Mouse (Mus musculus) gonadal fat pad, adult 2 months (tissue): ENCODE results near the gene Mmd2. TPM values are rescaled to one million over a fixed set of nuclear protein-coding genes. Genes with fewer than 3 reads are reported as not detected.

Source experiments
- DNase-seq: peaks from one replicate; pipeline ENCODE4 v3.0.0-alpha.2; 2012; ENCODE audit warnings: low read depth
- polyA plus RNA-seq: library from polyadenylated mRNA; depleted of rRNA; stranded (reverse); fragments of >200 nt; gene quantifications from 2 replicates; pipeline ENCODE4 v1.2.3, GENCODE M21; 2012

Mmd2 gene
- polyA plus RNA-seq, 1 experiment: 2.1 TPM

- DNase-seq: no peak
These were observed 357 bp upstream of the Mmd2 start for GRCm38 (mm10) chr5:142608989-142609325.

DNA sequence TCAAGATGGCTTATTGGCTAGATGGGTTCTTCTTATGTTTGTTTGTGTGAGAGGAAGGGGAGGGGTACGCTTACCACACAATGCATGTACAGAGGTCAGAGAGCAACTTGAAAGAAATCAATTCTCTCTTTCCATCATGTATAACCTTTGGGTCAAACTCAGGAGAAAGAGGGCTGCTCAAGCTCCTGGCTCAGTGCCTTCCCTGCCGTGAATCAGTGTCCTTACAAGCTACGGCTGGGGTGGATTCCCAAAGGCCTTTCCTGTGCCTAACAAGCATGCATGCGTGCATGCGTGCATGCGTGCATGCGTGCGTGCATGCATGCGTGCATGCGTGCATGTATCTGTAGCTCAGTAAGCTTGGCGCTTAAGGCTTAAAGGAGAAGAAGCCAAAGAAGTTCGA is 3.3 kb downstream of the Mmd2 start:
- DNase-seq: no peak

GRCm38 (mm10) chr5:142604379-142604778 is 4.2 kb downstream of the Mmd2 start:
- no peak for DNase-seq

- DNase-seq: no peak
These were observed 10.8 kb downstream of the Mmd2 start for GRCm38 (mm10) chr5:142597648-142598390.

- DNase-seq: no peak
These were observed 11.9 kb downstream of the Mmd2 start for GRCm38 (mm10) chr5:142596723-142597122.

DNA sequence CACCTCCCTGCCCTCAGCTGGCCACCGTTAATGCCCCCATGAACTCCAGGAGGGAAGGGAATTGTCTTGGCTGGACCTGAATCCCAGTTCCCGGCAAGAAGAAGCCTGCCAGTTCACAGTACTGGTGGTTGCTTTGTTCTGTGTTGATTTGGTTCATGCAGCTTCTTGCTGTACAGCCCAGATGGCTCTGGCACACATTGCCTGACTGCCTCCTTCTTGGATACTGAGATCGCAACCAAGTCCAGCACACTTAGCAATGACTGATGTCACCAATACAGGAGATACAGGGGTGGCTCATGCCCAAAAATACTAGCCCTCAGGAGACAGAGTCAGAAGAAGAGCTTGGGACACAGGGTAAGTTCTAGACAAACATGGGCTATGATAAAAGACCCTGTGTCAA is 12.9 kb downstream of the Mmd2 start:
- DNase-seq: no peak

DNA sequence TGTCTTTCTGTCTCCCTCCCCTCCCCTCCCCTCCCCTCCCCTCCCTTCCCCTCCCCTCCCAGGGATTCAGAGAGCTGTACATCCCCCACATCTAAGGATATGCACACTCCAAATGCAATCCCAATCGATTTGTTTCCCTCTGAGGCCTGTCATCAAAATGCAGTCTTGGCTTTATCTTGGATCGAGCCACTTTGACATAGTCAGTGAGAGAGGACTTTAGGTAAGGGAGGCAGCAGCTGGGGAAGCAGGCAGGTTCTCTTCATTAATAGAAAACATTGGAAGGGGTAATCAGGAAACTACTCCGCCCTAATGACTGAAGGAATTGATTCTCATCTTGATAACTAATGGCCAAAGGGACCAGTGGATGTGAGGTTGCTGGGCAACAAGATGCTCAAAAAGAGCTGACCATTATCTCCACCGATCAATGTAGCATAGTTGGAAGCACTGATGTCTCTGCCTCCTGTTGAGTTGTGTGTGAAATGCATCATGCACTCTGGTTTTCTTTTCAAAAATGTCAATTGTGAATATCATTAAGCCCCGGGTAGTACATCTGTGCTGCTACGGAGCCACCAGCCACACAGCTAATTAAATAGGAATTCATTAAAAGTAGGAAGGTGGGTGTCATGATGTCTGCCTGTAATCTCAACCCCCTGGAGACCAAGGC is 17.5 kb downstream of the Mmd2 start:
- DNase-seq: no peak

GRCm38 (mm10) chr5:142583616-142584126 is 24.9 kb downstream of the Mmd2 start:
- no peak for DNase-seq

GRCm38 (mm10) chr5:142581517-142581916 is 27.1 kb downstream of the Mmd2 start:
- DNase-seq: no peak

DNA sequence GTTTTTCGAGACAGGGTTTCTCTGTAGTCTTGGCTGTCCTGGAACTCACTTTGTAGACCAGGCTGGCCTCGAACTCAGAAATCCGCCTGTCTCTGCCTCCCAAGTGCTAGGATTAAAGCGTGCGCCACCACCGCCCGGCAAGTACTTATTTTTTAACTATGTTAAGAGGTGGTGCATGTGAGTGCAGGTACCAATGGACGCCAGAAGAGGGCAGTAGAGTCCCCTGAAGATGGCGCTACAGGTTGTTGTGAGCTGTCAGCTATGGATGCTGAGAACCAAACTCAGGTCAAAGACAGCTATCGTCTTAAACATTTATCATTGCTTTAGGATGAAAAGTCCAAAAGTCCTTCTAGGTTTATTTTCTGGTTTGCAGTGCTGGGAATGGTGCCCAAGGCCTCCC is 30.4 kb downstream of the Mmd2 start:
- DNase-seq: no peak

DNA sequence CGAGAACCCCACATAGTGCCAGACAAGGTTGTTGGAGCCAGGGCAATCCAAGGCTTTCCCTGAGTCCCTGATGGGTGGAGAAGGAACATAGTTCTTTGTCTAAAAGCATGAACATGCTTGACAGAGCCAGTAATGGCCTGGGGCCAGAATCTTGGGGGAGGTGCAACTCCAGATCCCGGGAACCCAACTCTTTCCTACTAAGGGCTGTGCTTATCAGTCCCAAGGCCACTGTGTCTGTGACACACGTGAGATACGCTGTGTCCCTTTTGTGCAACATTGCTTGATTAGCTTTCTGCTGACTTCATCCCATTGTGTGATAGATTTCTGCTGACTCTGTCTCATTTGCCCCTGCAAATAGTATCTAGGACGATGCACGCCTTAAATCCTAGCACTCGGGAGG is 31.8 kb downstream of the Mmd2 start:
- DNase-seq: no peak

GRCm38 (mm10) chr5:142574323-142575057 is 34.1 kb downstream of the Mmd2 start:
- no peak for DNase-seq

- no peak for DNase-seq
These were observed 44.0 kb downstream of the Mmd2 start for GRCm38 (mm10) chr5:142564606-142565005.

- no peak for DNase-seq
These were observed 48.3 kb downstream of the Mmd2 start for GRCm38 (mm10) chr5:142560261-142560660.

GRCm38 (mm10) chr5:142557397-142558067 is 51.1 kb downstream of the Mmd2 start:
- no peak for DNase-seq

- no peak for DNase-seq
These were observed 51.9 kb downstream of the Mmd2 start for GRCm38 (mm10) chr5:142556721-142557120.

GRCm38 (mm10) chr5:142555866-142556265 is 52.7 kb downstream of the Mmd2 start:
- DNase-seq: no peak

GRCm38 (mm10) chr5:142550706-142551652 is 57.6 kb downstream of the Mmd2 start, which contains the start of gene Radil:
Gene Radil, minus strand, starts transcription at chr5:142551098.
- peak; percentile 47 for DNase-seq

DNA sequence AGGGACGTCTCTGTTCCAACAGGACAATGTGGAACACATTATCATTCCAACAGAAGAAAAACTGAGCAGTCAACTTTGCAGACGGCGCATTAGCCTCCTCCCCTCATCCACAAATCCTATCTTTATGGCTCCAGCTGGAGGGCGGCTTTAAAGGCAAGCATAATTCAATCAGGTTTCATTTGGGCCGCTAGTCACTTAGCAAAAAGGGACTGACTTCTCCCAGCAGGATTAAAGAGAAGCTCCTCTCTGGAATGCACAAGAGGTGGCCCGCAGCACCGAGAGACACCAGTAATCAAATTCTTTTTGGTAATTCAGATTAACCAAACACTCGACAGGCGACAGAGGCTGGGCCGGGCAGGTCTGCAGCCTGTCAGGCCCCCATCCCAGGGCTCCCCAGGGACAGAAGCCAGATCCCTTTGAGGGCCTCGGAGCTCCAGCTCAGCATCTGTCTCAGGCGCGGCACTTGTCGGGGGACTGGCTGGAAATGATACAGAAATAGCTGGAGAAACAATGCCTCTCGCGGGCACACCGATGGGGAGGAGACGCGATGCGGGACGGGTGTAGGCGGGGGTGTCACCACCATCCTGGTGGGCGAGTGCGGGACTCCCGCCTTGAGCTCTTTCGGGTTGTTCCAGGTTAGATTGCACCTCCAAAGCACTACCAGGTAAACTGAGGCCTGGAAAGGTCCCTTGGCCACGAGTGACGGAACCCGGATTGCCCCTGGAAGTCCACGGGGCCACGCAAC is 58.5 kb downstream of the Mmd2 start:
- DNase-seq: no peak

GRCm38 (mm10) chr5:142549441-142549840 is 59.2 kb downstream of the Mmd2 start:
- no peak for DNase-seq
